Mouse (Mus musculus) spleen, postnatal 36 days (tissue): ENCODE measurements around the gene Hrh2.

Source experiments
- DNase-seq, 2 experiments: peaks; one replicate each; pipeline ENCODE4 v3.0.0; 2022; ENCODE audit warnings: low spot score in 2 of 2, mixed read lengths in 1 of 2

Hrh2 gene

GRCm38 (mm10) chr13:54176406-54177020 is 15.4 kb upstream of the Hrh2 start:
- DNase-seq, result no peak

- no peak for DNase-seq
Observed at GRCm38 (mm10) chr13:54177346-54177745, 14.6 kb upstream of the Hrh2 start.

GRCm38 (mm10) chr13:54178647-54179046 is 13.3 kb upstream of the Hrh2 start:
- DNase-seq, result no peak

- no peak for DNase-seq
Observed at GRCm38 (mm10) chr13:54179971-54180370, 12.0 kb upstream of the Hrh2 start.

DNA sequence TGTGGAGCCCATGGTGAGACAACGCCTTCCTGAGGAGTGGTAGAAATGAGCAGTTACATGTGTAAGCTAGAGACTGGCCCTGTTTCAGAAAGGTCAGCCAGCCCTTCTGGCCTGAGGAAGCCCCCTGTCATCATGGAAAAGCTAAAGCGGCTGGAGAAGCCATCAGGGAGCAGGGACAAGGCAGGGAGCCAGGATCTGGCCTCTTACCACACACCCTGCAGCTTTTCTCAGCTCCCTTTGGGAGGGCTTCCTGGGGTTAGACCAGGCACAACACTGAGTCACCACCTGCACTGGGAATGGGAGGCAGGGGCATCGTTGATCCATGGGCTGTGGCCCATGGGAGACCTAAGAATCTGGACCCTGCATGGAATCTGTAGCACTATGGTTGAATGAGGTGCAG is 11.5 kb upstream of the Hrh2 start:
- DNase-seq, result no peak

- DNase-seq, result no peak
Observed at GRCm38 (mm10) chr13:54181318-54181717, 10.6 kb upstream of the Hrh2 start.

DNA sequence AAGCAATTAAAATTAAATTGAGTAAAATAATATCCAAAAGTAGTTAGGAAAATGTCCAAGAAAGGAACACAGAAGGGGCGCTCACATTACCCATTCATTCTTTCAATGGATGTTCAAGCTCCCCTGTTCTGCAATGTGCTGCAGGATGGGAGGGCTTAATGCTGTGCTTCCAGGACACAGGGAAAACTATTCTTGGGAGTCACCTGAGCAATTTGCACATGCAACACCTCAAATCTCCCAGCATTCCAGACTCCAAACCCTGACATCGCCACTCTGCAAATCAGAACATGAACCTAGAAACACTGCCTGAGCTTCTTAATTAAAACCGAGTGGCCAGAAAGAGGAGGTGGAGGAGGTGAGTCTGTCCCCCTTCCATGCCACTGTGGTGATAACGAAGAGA is 10.0 kb upstream of the Hrh2 start:
- DNase-seq, result no peak

GRCm38 (mm10) chr13:54186394-54186793 is 5.5 kb upstream of the Hrh2 start:
- DNase-seq, result no peak

GRCm38 (mm10) chr13:54188190-54188706 is 3.7 kb upstream of the Hrh2 start:
- peak in 1 of 2 experiments; percentile 36 for DNase-seq

- no peak for DNase-seq
Observed at GRCm38 (mm10) chr13:54189896-54190295, 2.0 kb upstream of the Hrh2 start.

DNA sequence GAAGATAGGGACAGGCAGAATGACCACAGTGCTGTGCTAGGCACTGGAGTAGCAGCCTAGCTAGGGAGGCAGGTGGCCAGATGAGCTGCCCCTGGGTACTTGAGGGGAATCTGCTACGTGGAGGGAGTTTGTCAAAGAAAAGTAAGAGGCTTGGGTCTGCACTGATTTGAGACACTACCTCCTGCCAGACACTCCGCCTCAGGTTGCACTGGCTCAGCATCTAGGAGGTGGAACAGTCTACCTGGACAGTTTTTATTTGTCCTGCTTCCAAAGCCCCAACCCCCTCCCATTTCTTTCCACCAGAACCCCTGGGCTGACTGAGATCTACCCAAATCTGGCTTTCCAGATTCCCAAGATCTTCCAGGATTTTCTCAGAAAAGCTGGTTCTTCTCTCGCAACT is 748 bp upstream of the Hrh2 start:
- no peak for DNase-seq

DNA sequence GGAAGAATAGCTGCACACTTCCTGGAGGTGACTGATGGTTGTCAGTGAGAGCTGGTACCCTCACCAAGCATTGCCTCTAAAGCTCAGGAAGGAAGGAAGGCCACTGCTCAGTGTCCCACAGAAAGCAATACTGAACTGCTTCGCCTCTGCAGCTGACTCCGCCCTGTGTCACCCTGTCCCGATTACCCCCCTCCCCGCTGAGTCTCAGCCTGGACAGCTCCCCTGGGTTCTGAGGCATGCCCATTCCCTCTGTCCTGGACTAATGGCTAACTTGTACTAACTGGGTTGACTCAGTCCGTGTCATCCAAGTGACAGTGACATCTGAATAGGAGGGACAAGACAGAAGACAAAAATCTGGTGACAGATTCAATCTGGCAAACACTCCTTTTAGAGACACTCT is 1.7 kb downstream of the Hrh2 start:
- DNase-seq, result no peak

- no peak for DNase-seq
Observed at GRCm38 (mm10) chr13:54199000-54199399, 7.1 kb downstream of the Hrh2 start.

- DNase-seq, result no peak
Observed at GRCm38 (mm10) chr13:54202458-54202857, 10.5 kb downstream of the Hrh2 start.

- DNase-seq, result no peak
Observed at GRCm38 (mm10) chr13:54203419-54203818, 11.5 kb downstream of the Hrh2 start.

DNA sequence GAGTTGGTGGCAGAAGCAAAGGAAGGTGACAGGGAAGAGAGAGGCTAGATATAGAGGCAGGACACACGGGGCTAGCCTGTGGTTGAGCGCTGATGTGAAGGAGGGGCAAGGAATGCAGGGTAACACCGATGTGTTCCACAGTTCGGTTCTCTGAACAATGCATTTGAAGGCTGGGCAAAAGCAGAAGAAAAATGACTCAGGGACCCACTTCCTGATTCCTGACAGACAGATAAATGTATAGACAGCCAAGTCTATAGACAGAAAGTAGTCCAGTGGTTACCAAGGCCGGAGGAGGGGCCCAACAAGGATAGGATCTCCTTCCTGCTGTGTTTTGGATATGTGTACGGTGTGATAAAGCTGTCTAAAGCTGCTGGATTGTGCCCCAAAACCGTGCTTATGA is 13.3 kb downstream of the Hrh2 start:
- no peak for DNase-seq

GRCm38 (mm10) chr13:54206140-54206753 is 14.3 kb downstream of the Hrh2 start:
- DNase-seq, result no peak

DNA sequence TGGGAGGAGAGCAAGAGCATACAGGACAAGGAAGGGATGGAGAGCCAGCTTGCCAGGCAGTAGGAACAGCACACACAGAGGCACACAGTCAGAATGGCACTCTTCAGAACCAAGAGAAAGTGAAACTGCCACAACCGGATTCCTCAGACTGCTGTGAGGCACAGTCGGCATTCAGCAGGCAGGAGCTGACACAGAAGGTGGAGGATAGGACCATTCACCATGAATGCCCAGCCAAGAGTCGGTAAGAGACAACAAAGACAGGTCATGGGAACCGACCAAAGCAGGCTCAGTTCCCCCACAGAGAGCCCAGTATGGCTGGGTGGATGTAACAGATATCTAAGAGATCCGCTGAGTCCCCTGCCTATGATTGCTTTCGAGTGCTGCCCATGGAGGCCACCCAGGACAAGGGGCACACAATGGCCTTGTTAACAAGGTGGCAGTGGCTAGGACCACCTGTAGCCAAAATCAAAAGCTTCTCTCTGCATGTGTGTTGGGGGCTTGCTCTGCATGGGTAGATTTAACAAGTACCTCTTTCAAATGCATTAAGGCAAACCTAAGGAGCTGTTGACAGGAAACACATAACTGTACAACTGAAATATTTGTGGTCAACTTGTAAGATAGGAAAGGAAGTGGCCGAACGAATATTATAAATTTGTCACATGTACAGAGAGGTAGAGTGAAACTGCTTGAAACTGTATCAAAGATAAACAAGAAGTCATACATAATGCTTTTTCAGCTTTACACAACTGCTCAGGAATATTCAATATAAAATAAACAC is 17.7 kb downstream of the Hrh2 start:
- DNase-seq, result peak; percentile 55 to 62

- no peak for DNase-seq
Observed at GRCm38 (mm10) chr13:54211528-54212488, 19.9 kb downstream of the Hrh2 start.

GRCm38 (mm10) chr13:54212516-54212915 is 20.6 kb downstream of the Hrh2 start:
- DNase-seq, result no peak

DNA sequence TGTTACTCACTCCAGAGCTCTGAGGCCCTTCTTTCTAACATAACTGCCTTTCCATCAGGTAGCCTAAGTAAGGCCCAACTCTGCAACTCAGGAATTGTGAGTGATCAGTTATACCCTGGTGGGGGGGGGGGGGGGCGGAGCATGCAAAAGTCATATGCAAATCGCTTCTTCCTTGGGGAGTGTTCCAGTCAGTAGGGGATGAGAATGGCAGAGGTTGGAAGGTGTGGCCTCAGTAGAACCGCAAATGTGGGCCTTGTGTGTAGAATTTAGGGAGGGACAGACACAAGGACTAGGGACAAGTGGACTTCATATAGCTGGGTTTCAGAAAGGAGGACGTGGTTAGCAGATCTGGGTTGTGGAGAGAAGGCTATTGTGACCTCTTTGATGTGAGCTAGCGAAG is 23.3 kb downstream of the Hrh2 start:
- no peak for DNase-seq
